Mouse (Mus musculus) embryonic stem cell, embryonic (primary cell): ENCODE measurements at regions not wholly inside any gene's neighbourhood (a gene's known extent, or its start where the extent isn't known, plus 50 kb on each side); places are given as distances from the start of the nearest gene placed in this dataset.

Source experiments
- CTCF ChIA-PET, 4 experiments: fragments of 300-600 bp in 2 of 4; fragments of 350-600 bp in 2 of 4; sonication (Branson Sonifier 250); formaldehyde crosslinking; loops; one replicate each; lab custom pipeline; 2022; ENCODE audit warnings: inconsistent platforms in 2 of 4; lab: Charles Lee
- POLR2A ChIA-PET, 4 experiments: fragments of 300-600 bp in 2 of 4; fragments of 350-600 bp in 2 of 4; sonication (Branson Sonifier 250); formaldehyde crosslinking; loops; one replicate each; lab custom pipeline; 2022; ENCODE audit warnings: antibody characterized with exemption in 4 of 4, inconsistent platforms in 1 of 4; lab: Charles Lee

DNA sequence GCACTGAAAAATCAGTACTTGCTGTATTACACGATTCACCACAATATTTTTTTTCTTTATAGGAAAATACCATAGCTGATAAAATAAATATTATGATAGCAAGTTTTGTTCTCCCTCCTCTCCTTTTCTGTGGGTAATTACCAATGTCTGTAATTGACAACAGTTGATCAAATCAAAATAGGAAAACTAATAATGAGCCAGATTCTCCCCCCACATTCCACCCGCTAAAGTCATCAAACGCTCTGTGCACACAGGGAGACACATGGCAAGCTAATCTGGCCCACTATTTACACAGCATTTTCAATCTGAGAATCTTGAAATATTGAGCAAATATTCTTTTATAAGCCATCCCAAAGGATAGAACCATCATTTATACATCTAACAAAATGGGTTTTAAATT, 659.2 kb upstream of the Acvr2a start:
- ChIA-PET POLR2A (no interaction called here), CTCF (no interaction called here)

DNA sequence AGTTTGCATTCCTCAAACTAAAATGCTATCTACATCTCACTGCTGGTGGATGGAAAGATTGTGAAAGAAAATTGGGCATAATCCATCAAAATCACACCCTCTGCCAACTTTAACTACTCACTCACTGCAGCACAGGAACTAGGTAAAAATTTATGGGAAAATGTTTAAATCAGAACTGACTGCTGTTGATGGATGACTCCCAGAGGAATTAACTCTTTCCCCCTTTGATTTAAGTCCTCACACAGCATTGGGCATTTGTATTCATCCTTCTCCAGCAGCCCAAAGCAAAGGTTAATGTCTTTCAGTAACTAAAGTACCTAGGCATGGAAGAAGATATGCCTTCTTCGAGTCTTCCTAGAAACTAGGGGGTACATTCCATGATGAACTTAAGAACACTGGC, 641.3 kb upstream of the Acvr2a start:
- ChIA-PET POLR2A (no interaction called here), CTCF (no interaction called here)

DNA sequence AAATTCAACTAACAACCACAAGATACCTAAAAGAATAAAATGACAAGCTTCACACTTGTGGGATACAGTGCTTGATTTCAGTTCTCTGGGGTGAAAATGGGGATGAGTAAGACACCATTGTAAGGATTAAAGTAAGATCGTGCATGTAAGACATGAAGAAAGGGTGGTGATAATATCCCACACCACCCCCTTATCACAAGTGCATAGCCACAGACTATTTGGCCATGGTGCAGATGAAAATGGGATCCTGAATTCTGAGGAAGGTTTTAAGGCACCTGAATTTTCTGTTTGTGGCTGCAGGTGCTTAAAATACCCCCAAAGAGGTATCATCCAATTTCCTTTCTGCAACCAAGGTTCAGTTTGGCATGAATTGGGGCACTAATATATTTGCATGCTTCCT, 627.7 kb upstream of the Acvr2a start:
- CTCF ChIA-PET, result interaction anchor here in 1 of 4 experiments (0.5 kb wide), 1 partner anchor 20 kb away, joined by 4 read pairs; no protein-coding TSS in a partner anchor
- POLR2A ChIA-PET, result no interaction called here

DNA sequence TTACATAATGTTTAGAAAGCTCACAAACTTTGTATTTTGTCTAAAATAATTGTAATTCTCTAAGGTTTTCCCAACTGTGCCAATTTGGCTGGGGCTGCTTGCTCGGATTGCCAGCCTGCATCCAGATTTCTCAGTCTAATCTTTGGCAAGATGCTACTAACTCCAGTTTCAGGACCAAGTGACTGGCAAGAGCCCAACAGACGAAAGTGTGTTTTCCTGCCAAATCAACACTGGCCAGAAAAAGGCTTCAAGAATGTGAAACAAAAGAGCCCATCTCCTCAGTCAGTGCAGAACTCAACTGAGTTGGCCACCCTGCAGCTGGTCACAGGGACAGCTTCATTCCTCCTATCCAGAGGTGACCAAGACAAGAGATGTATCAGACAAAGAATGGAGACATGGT, 627.3 kb upstream of the Acvr2a start:
- CTCF ChIA-PET, result no interaction called here

DNA sequence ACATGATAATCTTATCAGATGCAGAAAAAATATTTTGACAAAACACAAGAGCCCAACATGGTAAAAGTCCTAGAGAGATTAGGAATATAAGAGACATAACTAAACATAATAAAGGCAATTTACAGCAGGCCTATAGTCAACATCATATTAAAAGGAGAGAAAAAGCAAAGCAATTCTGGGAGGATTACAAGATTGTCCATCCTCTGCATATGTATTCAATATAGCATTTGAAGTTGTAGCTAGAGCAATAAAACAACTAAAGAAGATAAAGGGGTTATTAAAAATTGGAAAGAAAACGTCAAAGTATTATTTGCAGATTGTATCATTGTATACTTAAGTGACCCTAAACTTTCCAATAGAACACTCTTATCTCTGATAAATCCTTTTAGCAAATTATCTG, 602.1 kb upstream of the Acvr2a start:
- POLR2A ChIA-PET, result no interaction called here
- CTCF ChIA-PET, result interaction anchor here in 1 of 4 experiments (0.6 kb wide), 1 partner anchor 42 kb away, joined by 3 read pairs; no protein-coding TSS in a partner anchor

More for the DNA sequence above, 627.3 kb upstream of the Acvr2a start:
- POLR2A ChIA-PET, result no interaction called here

DNA sequence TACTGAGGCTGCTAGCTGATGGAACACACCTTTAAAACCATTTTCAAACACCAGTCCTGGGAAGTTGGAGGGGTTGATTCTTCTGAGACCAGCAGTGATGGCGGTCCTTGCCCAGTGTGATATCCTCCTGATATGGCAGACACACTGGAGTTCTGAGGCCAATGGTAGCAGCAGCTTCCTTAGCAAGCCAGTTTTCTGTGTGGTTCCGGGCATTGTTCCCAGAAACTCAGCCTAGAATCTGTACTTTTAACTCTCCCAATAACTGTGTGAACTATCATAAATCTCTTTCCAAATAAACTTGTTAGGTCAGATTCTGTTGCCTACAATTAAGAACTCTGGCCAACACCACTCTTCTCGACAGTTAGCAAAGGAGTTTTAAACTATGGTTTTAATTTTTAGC, 593.1 kb upstream of the Acvr2a start:
- ChIA-PET CTCF (no interaction called here), POLR2A (no interaction called here)

DNA sequence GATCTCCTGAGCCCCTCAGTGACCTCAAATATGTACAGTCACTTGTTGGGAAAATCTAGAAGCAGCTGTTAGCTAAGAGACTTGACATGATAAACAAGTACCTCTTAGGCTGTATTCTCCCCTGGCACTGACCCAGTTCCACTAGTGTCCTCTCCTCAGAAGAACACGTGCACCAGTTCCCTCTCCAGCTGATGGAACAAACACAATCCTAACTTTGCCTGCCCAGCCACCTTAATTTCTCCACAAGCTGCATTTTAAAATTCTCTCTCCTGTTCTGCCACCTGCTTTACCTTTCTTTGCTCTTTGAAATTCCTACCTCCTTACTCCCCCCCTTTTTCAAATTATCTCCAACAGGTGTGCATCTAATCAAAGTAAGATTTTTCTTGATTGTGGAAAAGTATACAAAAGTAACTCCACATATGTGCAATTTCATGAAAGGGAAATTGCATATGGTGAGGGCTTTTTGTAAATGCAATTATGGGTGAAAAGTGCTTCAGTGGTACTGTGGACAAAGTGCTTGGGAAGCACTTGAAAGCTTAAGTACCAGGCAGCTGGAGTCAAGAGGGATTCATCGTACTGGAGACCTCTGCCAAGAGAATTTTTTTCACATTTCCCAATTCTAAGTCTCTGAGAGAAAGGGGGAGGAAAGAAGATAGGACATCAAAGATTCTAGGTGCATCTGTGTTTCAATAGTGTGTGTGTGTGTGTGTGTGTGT, 590.7 kb upstream of the Acvr2a start:
- CTCF ChIA-PET, result no interaction called here
- POLR2A ChIA-PET, result no interaction called here

DNA sequence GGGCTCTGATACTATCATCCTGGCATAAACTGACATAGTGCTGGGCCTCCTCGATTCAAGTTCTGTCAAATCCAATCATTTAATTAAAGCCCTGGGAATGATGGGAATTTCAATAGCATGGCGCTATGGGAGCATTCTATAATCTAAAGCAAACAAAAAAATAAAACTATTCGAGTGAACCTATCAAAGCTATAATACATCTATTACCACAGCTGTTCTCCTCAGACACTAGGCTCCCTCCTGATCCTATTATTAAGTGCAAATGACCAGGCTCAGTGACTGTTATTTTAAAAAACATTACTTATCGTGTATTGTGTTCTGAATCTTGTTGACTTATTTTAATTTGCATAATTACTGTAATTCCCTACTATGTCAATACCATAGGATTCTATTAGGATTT, 563.7 kb upstream of the Acvr2a start:
- ChIA-PET CTCF (no interaction called here), POLR2A (no interaction called here)

DNA sequence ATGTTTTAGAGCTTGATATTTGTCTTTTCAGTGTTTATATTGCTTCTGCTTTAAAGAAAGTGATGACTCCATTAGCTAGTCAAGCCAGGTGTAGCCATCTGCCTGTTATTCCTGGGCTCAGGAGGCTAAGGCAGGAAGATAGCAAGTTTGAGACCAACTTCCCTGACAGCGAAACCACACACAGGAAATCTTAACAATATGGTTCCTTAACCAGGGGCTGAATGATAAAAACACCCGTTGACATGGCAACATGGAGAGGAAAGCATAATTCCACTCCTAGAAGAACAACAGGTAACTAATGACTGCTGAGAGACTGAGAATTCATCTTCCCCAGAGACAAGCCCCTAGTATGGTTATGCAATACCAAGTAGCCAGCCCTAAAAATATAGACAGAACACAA, 553.6 kb upstream of the Acvr2a start:
- ChIA-PET POLR2A (no interaction called here), CTCF (no interaction called here)
